Mouse (Mus musculus): ENCODE results near the gene Efhd1. TPM values are rescaled to one million over a fixed set of nuclear protein-coding genes. Genes with fewer than 3 reads are reported as not detected.
A peak's percentile ranks its signal among the peaks of the same experiment; 100 is the strongest.

Gene Efhd1
- polyA plus RNA-seq, 1 experiment from 2014 or later, result 0.14 TPM

GRCm38 (mm10) chr1:87272462-87272861 lies 8.3 kb downstream of the Efhd1 start:
- Histone ChIP-seq H3K4me1 (replicated peaks) (peaks cover 38% of the 10 kb centered on the region), H3K27me3 (ENCODE audit: insufficient read depth, poor library complexity, severe bottlenecking) (peaks cover 50% of the 10 kb centered on the region), H3K4me3 (no peak overlapping the region), H3K36me3 (no peaks in the 10 kb centered on the region), H3K9me3 (no peaks in the 10 kb centered on the region), H3K27ac (0 out of 2 replicates have a peak overlapping the region, but pooled peaks have one; percentile 12)
- 72% methylated on average over 3 of the region's 3 CpGs for WGBS
- DNase-seq (ENCODE audit: low spot score), result no peak

GRCm38 (mm10) chr1:87273514-87273942 lies 9.4 kb downstream of the Efhd1 start:
- WGBS, result 76% methylated on average over 3 of the region's 3 CpGs
- Histone ChIP-seq H3K27ac (no peak overlapping the region), H3K27me3 (ENCODE audit: insufficient read depth, poor library complexity, severe bottlenecking) (peaks cover 40% of the 10 kb centered on the region), H3K4me1 (replicated peaks) (peaks cover 38% of the 10 kb centered on the region), H3K4me3 (no peak overlapping the region), H3K36me3 (no peaks in the 10 kb centered on the region), H3K9me3 (no peaks in the 10 kb centered on the region)
- DNase-seq (ENCODE audit: low spot score), result no peak

GRCm38 (mm10) chr1:87274134-87274533 lies 10.0 kb downstream of the Efhd1 start:
- Histone ChIP-seq H3K27ac (no peak overlapping the region), H3K9me3 (no peaks in the 10 kb centered on the region), H3K4me3 (no peak overlapping the region), H3K36me3 (no peaks in the 10 kb centered on the region), H3K4me1 (replicated peaks) (peaks cover 38% of the 10 kb centered on the region), H3K27me3 (ENCODE audit: insufficient read depth, poor library complexity, severe bottlenecking) (peaks cover 34% of the 10 kb centered on the region)
- DNase-seq (ENCODE audit: low spot score), result no peak
- 73% methylated on average over 4 of the region's 4 CpGs for WGBS

- Histone ChIP-seq H3K4me1 (replicated peaks) (peaks cover 30% of the 10 kb centered on the region), H3K27ac (no peak overlapping the region), H3K36me3 (no peaks in the 10 kb centered on the region), H3K4me3 (no peak overlapping the region), H3K9me3 (no peaks in the 10 kb centered on the region), H3K27me3 (ENCODE audit: insufficient read depth, poor library complexity, severe bottlenecking) (peaks cover 24% of the 10 kb centered on the region)
- no peak for DNase-seq (ENCODE audit: low spot score)
- WGBS, result 90% methylated on average over 12 of the region's 12 CpGs
Measured at GRCm38 (mm10) chr1:87275151-87275550, 11.0 kb downstream of the Efhd1 start.

- Histone ChIP-seq H3K36me3 (no peaks in the 10 kb centered on the region), H3K9me3 (no peaks in the 10 kb centered on the region), H3K27ac (no peak overlapping the region), H3K4me1 (replicated peaks) (peaks cover 21% of the 10 kb centered on the region), H3K4me3 (no peak overlapping the region), H3K27me3 (ENCODE audit: insufficient read depth, poor library complexity, severe bottlenecking) (peaks cover 15% of the 10 kb centered on the region)
- no peak for DNase-seq (ENCODE audit: low spot score)
- 62% methylated on average over 2 of the region's 2 CpGs for WGBS
Measured at GRCm38 (mm10) chr1:87276056-87276455, 11.9 kb downstream of the Efhd1 start.

GRCm38 (mm10) chr1:87280281-87280680 lies 16.1 kb downstream of the Efhd1 start:
- DNase-seq (ENCODE audit: low spot score), result no peak
- Histone ChIP-seq H3K36me3 (no peaks in the 10 kb centered on the region), H3K4me1 (replicated peaks) (peaks cover 7% of the 10 kb centered on the region), H3K27me3 (ENCODE audit: insufficient read depth, poor library complexity, severe bottlenecking) (no peaks in the 10 kb centered on the region), H3K9me3 (no peaks in the 10 kb centered on the region), H3K4me3 (no peak overlapping the region), H3K27ac (no peak overlapping the region)
- 84% methylated on average over 5 of the region's 5 CpGs for WGBS

GRCm38 (mm10) chr1:87281599-87282412 lies 17.6 kb downstream of the Efhd1 start:
- 21% methylated on average over 20 of the region's 20 CpGs for WGBS
- Histone ChIP-seq H3K36me3 (no peaks in the 10 kb centered on the region), H3K27ac (peak overlapping the region; percentile 53; the same call in 1 of the 2 replicates), H3K4me3 (peak overlapping the region; percentile 26), H3K27me3 (ENCODE audit: insufficient read depth, poor library complexity, severe bottlenecking) (no peaks in the 10 kb centered on the region), H3K9me3 (no peaks in the 10 kb centered on the region), H3K4me1 (replicated peaks) (peaks cover 7% of the 10 kb centered on the region)
- DNase-seq (ENCODE audit: low spot score), result peak; percentile 31

GRCm38 (mm10) chr1:87282413-87282788 lies 18.2 kb downstream of the Efhd1 start:
- no peak overlapping the region for H3K27ac ChIP-seq
- no peak for DNase-seq (ENCODE audit: low spot score)
- H3K4me1 ChIP-seq (replicated peaks), result peaks cover 7% of the 10 kb centered on the region
- H3K9me3 ChIP-seq, result no peaks in the 10 kb centered on the region
- H3K27me3 ChIP-seq (ENCODE audit: insufficient read depth, poor library complexity, severe bottlenecking), result no peaks in the 10 kb centered on the region
- whole genome bisulfite sequencing, result 68% methylated on average over 6 of the region's 6 CpGs
- no peaks in the 10 kb centered on the region for H3K36me3 ChIP-seq
- no peak overlapping the region for H3K4me3 ChIP-seq

GRCm38 (mm10) chr1:87283410-87283960 lies 19.3 kb downstream of the Efhd1 start:
- no peaks in the 10 kb centered on the region for H3K27me3 ChIP-seq (ENCODE audit: insufficient read depth, poor library complexity, severe bottlenecking)
- WGBS, result 86% methylated on average over 10 of the region's 10 CpGs
- no peak for DNase-seq (ENCODE audit: low spot score)
- no peaks in the 10 kb centered on the region for H3K9me3 ChIP-seq
- no peaks in the 10 kb centered on the region for H3K36me3 ChIP-seq
- peaks cover 7% of the 10 kb centered on the region for H3K4me1 ChIP-seq (replicated peaks)
- no peak overlapping the region for H3K4me3 ChIP-seq
- no peak overlapping the region for H3K27ac ChIP-seq

- Histone ChIP-seq H3K9me3 (no peaks in the 10 kb centered on the region), H3K4me1 (replicated peaks) (peaks cover 3% of the 10 kb centered on the region), H3K27ac (no peak overlapping the region), H3K27me3 (ENCODE audit: insufficient read depth, poor library complexity, severe bottlenecking) (0 out of 2 replicates have a peak, but pooled peaks cover under 1% of the 10 kb centered on the region), H3K36me3 (no peaks in the 10 kb centered on the region), H3K4me3 (no peak overlapping the region)
- DNase-seq (ENCODE audit: low spot score), result no peak
- WGBS, result 39% methylated on average over 2 of the region's 2 CpGs
Measured at GRCm38 (mm10) chr1:87287105-87287504, 22.9 kb downstream of the Efhd1 start.

GRCm38 (mm10) chr1:87291416-87291815 lies 27.3 kb downstream of the Efhd1 start:
- Histone ChIP-seq H3K27me3 (ENCODE audit: insufficient read depth, poor library complexity, severe bottlenecking) (0 out of 2 replicates have a peak, but pooled peaks cover 7% of the 10 kb centered on the region), H3K36me3 (no peaks in the 10 kb centered on the region), H3K9me3 (no peaks in the 10 kb centered on the region), H3K27ac (no peak overlapping the region), H3K4me1 (replicated peaks) (peaks cover 5% of the 10 kb centered on the region; the same call in 1 of the 2 replicates), H3K4me3 (no peak overlapping the region)
- no peak for DNase-seq (ENCODE audit: low spot score)
- 67% methylated on average over 8 of the region's 8 CpGs for WGBS

GRCm38 (mm10) chr1:87292420-87293190 lies 28.4 kb downstream of the Efhd1 start:
- WGBS, result 63% methylated on average over 15 of the region's 15 CpGs
- no peaks in the 10 kb centered on the region for H3K9me3 ChIP-seq
- peaks cover 5% of the 10 kb centered on the region; the same call in 1 of the 2 replicates for H3K4me1 ChIP-seq (replicated peaks)
- H3K27ac ChIP-seq, result no peak overlapping the region
- no peaks in the 10 kb centered on the region for H3K36me3 ChIP-seq
- peak; percentile 32 for DNase-seq (ENCODE audit: low spot score)
- H3K4me3 ChIP-seq, result no peak overlapping the region
- 0 out of 2 replicates have a peak, but pooled peaks cover 7% of the 10 kb centered on the region for H3K27me3 ChIP-seq (ENCODE audit: insufficient read depth, poor library complexity, severe bottlenecking)
